Mouse (Mus musculus): ENCODE results near the gene Map1s.

Map1s gene

GRCm38 (mm10) chr8:70900872-70901387, 4.8 kb upstream of the Map1s start:
- DNase-seq = no peak

- no peak for DNase-seq
Measured at GRCm38 (mm10) chr8:70902211-70902610, 3.5 kb upstream of the Map1s start.

- no peak for DNase-seq
Measured at GRCm38 (mm10) chr8:70903112-70903511, 2.6 kb upstream of the Map1s start.

DNA sequence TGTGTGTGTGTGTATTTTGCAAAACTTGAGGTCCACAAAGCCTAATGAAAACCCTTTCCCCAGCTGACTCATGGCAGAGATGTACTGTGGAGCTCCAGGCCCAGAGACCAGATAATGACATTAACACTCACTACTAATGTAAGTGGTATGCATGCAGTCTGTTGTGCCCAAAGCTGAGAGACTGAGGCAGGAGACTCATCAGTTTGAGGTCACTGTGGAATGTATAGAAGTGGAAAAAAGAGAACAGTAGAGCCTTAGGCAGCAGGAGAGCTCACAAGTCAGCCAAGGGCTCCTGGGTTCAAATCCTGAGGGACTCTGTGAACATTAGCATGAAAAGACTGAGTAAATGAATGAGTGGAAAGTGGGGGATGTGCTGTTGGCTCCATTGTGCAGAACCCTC, 2.1 kb upstream of the Map1s start:
- DNase-seq = no peak

GRCm38 (mm10) chr8:70904532-70904931, 1.2 kb upstream of the Map1s start:
- no peak for DNase-seq

GRCm38 (mm10) chr8:70905463-70905830, 285 bp upstream of the Map1s start:
- DNase-seq = no peak

DNA sequence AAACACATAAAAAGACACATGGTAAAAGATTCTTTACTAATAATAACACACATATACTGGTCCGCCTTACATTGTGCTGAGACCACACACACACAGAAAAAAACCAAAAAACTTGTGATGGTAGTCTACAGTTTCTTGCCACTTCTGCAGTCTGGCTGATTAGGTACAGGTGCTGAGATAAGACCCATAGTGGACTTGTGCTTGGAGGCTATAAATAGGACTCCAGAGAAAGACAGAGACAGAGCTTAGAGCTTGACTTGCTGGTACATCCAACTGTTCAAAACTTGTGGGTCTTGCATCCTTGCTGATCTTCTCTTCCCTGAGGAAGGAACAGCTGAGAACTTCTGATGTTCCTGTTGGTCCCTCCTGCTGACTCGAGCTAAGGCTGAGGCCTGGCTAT, 1.8 kb downstream of the Map1s start:
- DNase-seq = no peak

GRCm38 (mm10) chr8:70911596-70911995, 5.9 kb downstream of the Map1s start:
- DNase-seq = peak; percentile 45

DNA sequence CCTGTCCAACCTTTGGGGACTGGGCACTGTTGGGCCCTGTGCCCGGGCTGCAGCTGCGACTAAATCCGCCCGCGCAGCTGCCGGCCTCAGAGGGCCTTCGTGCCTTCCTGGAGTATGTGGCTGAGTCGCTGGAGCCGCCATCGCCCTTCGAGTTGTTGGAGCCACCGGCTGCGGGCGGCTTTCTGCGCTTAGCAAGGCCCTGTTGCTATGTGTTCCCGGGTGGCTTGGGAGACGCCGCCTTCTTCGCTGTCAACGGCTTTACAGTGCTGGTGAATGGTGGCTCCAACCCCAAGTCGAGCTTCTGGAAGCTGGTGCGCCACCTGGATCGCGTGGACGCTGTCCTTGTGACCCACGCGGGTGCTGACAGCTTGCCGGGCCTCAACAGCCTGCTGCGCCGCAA, 7.2 kb downstream of the Map1s start:
- DNase-seq = no peak

DNA sequence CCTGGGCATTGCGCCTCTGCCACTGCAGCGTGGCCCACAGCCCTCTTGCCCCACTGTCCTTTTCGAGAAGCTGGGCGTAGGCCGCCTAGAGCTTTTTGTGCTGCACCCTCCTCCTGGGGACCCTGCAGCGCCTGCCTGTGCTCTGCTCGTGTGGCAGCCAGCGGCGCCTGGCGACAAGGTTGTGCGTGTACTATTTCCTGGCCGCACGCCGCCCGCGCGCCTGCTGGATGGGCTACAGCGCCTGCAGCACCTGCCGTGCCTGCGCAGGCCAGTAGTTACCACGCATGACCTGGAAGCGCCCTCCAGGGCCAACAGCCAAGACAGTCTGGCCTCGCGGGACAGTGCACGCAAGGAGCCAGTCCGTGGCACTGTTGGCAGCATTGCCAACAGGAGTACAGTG, 7.8 kb downstream of the Map1s start:
- DNase-seq = no peak

GRCm38 (mm10) chr8:70914704-70915103, 9.0 kb downstream of the Map1s start:
- no peak for DNase-seq

- DNase-seq = peak; percentile 14
Measured at GRCm38 (mm10) chr8:70920049-70920922, 14.6 kb downstream of the Map1s start.

- DNase-seq = no peak
Measured at GRCm38 (mm10) chr8:70924151-70924550, 18.4 kb downstream of the Map1s start.

DNA sequence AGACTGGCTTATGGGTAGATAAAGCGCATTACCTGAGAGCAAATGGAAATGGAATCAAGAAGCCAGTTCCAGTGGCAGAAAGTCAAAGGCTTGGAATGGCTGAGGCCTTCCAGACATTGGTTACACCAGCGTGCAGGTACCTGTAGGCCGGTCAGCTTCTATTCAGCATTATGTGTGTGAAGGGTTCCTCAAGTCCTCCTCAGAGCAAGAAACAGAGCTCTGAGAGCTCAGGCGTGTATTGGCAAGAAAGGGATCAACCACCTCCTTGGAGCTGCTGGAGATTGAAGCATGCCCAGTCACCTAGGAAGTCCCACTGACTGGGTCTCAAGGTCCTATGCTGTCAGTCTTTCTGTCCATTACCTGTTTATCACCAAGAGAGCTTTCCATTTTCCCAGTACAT, 20.0 kb downstream of the Map1s start:
- DNase-seq = no peak

DNA sequence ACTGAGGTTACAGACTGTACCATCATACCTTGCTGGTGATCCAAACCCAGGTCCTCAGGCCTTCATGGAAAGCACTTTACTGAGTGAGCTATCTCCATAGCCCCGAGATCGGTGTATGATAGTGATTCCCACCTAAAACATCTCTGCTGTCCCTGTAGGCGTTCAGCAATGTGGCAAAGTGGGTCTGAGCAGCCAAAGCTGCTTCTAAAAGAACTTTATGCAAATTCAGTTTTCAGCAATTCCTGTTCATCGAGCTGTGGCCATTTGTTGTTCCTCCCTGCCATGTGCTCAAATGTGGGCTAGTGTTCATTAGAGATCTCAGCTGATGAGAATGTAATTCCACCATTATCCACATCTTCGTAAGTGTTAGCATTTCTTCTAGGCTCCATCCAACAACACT, 20.7 kb downstream of the Map1s start:
- no peak for DNase-seq

- DNase-seq = peak; percentile 1
Measured at GRCm38 (mm10) chr8:70928096-70928495, 22.4 kb downstream of the Map1s start.

DNA sequence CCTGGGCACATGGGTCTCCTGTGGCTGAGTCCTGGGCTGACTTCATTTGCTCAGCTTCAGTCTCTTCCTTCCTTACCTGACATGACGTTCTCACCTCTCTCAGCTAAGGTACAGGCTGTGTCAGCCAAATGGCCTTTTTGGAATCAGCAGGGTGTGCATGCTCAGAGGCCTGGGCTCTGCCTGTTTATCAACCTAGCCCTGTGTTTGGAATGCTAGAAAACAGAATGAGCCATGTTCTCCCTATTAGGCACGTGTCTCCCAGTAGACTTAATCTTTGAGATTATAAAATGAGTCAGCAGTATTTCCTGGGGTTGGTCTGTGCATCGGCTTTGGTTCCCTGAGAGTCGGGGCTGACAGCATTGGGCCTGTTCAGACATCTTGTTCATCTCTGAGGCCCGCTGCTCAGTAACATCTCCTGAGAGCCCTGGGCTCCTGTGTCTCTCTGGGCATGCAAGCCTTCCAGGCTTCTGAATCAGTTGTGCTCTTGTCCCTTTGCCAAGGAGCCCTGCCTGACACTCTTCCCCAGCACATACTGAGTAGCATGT, 23.1 kb downstream of the Map1s start:
- DNase-seq = peak; percentile 1

- DNase-seq = no peak
Measured at GRCm38 (mm10) chr8:70931731-70932130, 26.0 kb downstream of the Map1s start.

- no peak for DNase-seq
Measured at GRCm38 (mm10) chr8:70933036-70933435, 27.3 kb downstream of the Map1s start.

DNA sequence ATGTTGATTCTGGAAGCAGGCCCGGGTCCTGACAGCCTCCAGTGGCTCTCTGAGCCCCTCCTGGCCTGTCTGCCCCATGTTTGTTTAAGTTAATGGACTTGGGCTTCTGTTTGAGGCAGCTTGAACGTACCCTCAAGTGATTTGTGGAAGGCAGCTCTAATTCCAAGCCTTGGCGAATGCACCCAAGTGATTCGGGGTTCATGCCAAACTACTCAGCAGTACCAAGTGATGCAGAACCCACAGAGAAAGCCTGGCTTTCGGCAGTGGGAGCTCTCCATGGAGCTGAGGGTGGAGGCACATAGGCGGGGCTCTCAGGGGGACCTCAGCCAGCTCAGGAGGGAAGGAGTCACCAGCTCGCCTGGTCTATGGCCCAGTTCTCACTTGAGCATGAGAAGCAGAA, 29.1 kb downstream of the Map1s start:
- no peak for DNase-seq

DNA sequence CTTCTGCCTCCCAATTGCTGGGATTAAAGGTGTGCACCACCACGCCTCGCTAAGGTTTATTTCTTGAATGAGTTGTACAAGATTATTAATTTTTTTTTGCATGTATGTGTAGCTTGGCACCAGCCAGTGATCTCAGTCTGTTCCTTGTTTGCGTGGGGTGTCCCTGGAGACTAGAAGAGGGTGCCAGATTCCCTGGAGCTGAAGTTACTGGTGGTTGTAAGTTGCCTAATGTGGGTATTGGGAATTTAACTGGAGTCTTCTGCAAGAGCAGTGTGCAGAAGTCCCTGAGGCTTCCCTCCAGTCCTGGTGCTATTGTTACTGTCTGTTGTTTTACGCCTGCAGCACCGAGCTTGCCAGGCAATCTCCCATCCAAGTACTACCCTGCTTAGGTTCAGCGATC, 31.5 kb downstream of the Map1s start:
- DNase-seq = no peak

GRCm38 (mm10) chr8:70941478-70941877, 35.7 kb downstream of the Map1s start:
- peak; percentile 20 for DNase-seq

DNA sequence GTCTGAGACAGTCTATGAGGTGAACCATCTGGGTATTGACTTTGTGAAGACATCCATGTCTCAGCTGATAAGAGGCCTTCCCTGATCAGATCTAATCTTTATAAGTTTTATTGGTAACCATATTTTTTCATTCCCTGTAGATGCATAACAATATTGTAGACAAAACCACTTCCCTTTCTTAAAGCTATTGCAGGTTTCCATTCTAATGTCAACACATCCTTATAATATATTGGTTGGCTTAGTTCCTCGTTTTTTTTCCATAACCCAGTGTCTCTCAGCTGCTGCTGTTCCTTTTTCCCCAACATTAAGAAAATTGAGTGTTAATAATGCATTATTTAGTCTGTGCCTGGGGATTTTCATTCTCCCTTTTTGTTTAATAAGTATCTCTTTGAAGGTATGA, 37.5 kb downstream of the Map1s start:
- DNase-seq = no peak

DNA sequence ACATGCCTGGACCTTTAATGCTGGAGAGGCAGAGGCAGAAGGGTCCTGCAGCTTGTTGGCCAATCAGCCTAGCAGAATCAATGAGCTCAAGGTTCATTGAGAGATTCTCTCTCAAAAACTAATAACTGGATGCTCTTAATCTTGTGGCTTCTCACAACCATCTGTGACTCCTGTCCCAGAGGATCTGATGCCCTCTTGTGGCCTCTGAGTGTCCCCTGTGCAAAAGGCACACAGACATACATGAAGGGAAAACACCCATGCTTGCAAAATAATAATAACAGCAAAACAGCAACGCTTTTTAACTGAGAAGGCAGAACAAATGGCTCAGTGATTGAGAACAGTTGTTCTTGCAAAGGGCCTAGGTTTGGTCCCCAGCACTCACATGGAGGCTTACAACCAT, 44.1 kb downstream of the Map1s start:
- DNase-seq = peak; percentile 21

Measured in thymus, postnatal 4 days (tissue).